Mouse (Mus musculus) adrenal gland, postnatal 14 days (tissue): Measurements from ENCODE around the gene Ache. TPM values are rescaled to one million over a fixed set of nuclear protein-coding genes. Genes with fewer than 3 reads are reported as not detected.
"Not testable (repeated sequence)": the region's sequence is repeated elsewhere in the genome, so short reads cannot be mapped to it uniquely, and the experiment has no call there.

Source experiments
- DNase-seq: peaks from one replicate; pipeline ENCODE4 v3.0.0; 2021; ENCODE audit warnings: mixed read lengths
- long read RNA-seq, 2 experiments: library from polyadenylated mRNA; stranded (forward); transcript quantifications; one replicate each; pipeline ENCODE4 v2.0.0; 2021
- total RNA-seq: library from RNA; stranded (reverse); gene quantifications from 2 replicates; pipeline ENCODE4 v1.2.3, GENCODE M21; 2021

Gene Ache
- total RNA-seq: 10.3 and 17.4 TPM in 2 replicates
- long read RNA-seq, experiment 1, transcript Ache-202 (5 exons, 2,176 nt): major isoform, 8 of 18 reads
- long read RNA-seq, experiment 1, transcript Ache-201 (5 exons, 2,186 nt): minor isoform, 5 of 18 reads
- long read RNA-seq, experiment 1, partial matches to known transcripts: 3 of 18 reads
- long read RNA-seq, experiment 1, other reads (novel, unspliced or antisense): 2 of 18 reads
- long read RNA-seq, experiment 2, transcript Ache-202 (5 exons, 2,176 nt): minor isoform, 5 of 17 reads
- long read RNA-seq, experiment 2, transcript Ache-201 (5 exons, 2,186 nt): major isoform, 10 of 17 reads
- long read RNA-seq, experiment 2, partial matches to known transcripts: 0 of 17 reads
- long read RNA-seq, experiment 2, other reads (novel, unspliced or antisense): 2 of 17 reads

DNA sequence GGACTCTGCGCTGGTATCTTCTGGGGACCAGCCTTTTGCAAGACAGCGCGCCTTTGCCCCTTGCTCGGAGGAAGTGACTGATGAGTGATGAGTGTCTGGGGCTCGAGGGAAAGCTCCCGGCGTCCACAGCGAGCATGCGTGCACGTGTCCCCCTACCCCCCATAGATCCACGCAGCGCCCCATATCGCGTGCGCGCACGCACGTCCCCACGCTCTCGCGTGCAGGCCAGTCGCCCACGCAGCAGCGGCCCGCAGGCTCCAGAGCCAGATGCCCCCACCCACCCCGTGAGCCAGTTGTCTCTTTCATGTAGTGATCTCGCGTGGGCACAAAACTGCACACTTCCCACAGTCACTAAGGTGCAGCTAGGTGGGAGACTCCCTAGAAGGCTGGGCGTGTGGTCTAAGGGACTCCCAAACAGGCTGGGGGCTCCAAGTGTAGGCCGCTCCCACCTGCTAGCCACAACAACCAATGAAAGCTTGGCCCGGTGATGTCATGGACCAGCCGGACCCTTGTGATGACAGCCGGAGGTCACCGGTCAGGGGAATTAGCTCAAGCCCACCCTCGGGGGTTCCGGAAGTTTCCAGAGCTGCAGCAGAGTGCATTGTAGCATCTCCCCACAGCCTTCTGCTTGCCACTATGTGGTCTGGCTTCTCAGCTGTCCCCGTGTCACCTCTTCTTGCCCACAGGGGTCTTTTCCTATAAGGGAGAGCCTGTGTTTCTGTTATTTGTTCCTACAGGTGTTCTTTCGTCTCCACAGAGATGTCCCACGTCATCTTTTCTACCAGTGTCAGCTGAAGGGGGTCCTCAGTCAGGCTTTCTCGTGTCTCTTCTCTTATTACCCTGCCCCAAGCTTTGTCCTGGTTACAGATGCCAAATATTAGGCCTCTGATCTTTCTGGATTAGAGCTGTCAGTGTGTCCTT, at the start of gene Ache:
TSS of gene Ache (plus strand) at position 488 of the 921 bp plus-strand sequence.
- peak; percentile 32 for DNase-seq

DNA sequence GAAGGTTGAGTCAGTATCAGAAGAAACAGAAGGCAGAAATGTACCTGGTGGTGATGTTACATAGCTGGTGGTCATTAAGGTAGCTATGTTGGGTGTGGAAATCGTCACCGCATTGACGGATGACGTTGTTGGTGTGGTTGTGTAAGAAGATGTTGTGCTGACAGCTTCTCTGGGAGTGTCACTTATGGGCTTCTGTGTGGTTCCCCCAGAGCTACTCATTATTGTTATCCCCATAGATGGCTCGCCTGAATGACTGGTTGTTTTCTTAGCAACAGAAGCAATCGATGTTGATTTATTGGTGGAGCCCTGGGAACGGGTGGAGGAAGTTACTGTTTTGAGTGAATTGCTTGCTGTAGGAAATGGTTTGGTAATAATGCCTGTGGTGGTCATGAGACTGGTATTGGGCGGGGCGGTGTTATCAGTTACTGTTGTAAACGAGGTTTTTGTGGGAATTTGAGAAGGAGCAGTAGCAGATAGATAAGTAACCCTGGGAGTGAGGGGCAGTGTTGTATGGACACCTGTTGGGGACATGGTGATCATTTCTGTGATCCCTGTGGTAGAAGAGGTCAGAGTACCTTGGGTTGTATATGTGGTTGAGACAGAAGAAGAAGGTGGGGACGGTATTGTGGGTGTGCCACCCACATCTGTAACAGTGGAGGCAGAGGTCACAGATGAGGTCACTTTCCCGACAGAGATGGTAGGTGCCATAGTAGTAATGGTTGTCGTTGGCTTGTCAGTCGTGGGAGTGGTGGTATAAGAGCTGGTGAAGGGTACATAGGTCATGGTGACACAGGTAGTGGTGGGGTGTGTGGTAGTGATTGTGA, 23.2 kb upstream of the Ache start:
- no peak for DNase-seq

DNA sequence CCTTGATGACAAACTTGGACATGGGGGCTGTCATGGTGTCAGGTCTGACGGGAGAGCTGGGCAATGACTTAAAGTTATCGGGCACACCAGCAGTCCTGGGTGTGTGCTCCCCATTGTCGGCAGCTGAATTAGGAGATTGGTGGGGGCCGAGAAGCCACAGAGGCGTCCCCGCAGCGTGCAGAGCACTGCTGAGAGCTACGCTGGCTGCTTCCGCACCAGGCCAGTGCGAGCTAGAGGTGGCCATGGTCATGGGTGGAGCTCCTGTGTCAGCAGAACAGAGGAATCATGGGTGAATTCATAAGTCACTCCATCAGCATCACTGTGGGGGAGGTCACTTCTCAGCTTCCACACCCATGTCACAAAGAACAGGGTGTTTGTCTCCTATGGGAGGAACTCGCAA, 22.5 kb upstream of the Ache start:
- DNase-seq: no peak

DNA sequence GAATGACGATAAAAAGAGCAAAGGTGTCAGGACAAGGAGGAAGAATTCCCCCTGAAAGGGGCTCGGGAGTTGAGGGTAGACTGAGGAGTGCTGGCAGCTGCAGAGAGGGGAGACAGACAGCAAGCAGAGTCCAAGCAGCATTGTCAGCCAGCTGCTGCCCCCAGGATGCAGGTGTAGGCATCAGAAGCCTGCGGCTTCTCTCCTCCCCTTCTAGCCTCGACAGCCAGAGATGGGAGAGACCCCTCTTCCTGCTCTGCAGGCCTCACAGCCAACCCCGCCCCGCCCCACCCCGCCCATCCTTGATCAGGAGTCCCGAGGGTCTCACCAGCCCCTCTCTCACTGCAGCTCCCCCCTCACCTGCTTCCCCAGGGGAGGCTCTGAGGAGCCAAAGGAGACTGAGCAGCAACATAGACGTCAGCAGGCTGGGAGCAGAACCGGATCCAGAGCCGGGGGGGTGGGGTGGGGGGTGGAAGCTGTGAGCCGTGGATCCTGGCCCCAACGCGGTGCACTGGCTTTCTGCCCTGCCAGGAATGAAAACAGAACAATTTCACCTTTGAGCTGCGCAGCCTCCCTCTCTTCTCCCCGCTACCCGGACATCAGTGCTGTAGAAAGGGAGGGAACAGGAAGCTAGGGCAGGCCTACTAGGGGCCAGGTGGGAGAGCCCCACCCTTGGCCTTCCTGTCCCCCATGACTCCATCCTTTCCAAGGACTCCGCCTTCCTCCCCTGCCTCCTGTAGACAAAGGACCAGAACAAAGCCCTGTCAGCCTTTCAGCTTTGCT, 19.0 kb upstream of the Ache start:
- peak; percentile 17 for DNase-seq

DNA sequence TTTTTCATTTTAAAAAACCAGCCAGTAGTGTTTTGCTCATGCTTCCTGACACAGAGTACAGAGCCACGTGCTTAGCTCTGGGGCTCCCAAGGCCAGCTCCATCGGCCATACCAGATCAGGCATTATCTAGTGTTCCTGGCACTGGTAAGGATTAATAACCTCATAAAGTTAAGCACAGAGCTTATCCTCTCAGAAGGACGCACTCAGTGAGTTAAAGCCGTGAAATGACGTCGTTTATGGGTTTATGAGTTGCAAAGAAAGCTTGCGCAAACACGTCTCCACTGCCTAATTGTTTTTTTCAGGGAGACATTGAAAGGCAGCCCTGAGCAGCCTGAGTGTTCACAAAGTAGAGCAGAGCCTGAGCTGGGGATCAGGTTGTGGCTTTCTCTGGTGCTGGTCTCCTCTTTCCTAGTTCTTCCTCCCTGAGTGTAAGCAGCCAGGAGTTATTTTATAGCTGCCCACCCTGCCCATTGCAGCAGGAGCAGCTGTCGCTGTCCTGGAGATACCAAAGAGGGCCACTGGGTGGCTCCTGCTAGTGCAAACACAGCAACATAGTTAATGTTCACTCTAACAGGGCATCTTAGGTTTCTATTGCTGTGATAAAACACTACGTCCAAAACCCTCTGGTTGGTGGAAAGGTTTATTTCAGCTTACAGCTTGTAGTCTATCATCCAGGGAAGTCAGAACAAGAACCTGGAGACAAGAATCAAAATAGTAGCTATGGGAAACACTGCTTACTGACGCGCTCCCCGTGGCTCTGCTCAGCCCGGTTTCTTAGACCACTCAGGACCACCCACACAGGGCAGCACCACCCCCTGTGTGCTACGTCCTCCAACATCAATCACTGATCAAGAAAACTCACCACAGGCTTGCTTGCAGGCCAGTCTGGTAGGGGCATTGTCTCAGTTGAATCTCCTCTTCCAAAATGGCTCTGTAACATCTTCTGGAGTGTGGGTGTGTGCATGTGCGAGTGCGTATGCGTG, 9.7 kb upstream of the Ache start:
- peak; percentile 60 for DNase-seq

DNA sequence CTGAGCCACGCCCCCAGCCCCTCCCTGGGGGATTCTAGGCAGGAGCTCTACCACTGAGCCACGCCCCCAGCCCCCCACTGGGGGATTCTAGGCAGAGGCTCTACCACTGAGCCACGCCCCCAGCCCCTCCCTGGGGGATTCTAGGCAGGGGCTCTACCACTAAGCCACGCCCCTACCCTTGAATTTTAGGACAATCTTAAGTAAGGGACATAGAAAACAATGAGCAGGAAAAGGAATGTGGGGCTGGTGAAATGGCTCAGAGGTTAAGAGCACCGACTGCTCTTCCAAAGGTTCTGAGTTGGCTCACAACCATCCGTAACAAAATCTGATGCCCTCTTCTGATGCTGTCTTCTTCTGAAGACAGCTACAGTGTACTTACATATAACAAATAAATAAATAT, 2.9 kb upstream of the Ache start:
- DNase-seq: not testable (repeated sequence)

DNA sequence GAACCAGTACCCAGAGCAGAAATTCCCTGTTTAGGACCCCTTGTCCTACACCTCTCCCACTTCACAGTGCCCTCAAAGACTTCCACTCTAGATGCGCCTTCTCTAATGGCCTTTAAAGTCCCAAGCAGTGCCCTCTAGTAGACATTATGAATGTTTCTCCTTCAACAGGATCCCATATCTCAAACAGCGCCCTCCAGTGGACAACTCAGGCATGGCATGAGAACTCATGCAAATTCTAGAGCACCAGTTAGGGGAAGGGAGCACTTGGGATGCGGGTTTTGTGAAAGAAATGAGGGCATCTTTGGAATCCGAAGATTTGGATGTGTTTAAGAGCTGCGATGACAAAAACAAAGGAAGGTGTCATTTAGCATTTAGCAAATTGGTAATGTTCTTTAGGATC, 2.3 kb upstream of the Ache start:
- peak; percentile 80 for DNase-seq

DNA sequence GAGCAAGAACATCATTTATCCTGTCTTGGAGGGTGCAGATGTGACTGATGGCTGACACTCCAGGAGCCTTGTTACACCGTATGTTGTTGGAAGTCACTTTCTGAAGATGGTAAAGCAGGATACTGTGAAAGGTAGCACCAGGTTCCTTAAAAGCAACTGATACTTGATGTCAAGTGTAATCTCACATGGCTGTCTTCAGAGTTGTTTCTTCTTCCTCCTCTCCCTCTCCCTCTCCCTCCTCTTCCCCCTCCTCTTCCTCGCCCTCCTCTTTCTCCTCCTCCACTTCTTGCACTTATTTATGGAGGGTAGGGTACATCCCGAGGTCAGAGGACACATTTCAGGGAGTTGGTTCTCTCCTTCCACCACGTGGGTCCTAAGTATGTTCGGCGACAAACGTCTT, 1.3 kb upstream of the Ache start:
- no peak for DNase-seq

DNA sequence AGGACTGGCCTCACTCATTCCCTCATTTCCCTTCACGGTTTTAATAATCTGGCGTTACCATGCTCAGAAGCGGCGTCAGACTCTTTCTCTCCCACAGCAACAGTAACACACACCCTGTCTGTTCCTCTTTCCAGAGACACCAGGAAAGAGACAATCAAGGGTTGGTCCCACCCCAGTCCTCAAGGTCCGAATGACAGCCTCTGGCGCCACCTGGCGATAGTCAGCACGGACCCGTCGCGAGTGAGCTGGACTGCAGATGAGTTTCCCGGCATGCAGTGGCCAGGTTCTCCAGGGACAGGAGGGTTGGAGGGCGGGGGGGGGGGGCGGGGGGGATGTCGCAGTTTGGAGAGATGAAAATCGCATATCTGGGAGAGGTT, 676 bp upstream of the Ache start:
- peak; percentile 93 for DNase-seq

DNA sequence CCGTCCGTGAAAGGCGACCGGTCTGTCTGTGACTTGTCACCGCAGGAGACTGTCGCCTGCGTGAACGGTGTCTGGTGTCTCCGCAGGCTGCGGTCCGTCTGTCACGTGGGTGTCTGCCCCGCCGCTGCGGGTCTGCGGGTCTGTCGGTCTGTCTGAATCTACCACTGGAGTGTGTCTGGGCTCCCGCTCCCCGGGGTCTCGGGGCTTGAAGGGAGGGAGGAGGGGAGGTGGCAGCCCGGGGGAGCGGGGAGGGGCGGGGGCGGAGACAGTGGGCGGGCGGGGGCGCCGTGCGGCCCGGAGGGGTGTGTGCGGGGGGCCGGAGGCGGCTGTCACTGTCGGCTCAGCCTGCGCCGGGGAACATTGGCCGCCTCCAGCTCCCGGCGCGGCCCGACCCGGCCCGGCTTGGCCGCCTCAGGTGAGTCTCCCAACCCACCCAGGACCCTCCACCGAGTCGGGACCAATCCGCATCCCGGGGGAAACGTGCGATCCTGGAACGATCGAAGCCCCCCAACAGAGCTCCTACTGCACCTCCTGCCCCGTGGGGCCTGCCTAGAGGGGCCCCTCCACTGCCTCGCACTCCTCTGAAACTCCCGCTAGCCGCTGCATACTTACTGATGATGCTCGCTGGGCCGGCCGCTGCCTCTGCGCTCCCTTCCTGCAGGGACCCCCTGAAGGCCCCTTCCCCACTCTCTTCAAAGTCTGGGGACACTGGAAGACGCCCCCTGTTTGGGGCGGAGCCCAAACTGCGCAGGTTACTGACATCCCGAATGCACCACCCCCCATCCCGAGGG, 829 bp downstream of the Ache start:
- peak; percentile 32 for DNase-seq

DNA sequence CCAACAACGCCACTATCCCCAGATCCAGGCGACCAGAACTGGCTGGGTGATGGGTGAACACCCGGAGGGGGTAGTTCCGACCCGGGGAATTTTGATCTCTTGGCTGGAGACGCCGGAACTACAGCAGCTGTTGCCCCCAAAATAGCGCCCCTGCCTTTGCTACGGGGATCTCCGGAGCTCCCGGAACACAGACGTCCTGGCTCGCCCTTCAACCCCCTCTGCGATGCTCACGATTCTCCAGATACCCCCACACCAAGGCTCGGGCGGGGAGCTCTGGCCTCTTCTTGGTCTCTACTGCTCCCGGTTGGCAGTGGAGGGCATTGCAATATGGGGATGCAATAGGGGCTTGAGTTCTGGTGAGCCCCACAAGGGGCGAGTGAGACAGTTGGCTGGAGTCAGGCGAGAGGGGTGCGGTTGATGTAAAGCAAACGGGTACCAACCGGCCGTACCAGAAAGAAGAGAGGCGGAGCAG, 1.7 kb downstream of the Ache start:
- peak; percentile 57 for DNase-seq

DNA sequence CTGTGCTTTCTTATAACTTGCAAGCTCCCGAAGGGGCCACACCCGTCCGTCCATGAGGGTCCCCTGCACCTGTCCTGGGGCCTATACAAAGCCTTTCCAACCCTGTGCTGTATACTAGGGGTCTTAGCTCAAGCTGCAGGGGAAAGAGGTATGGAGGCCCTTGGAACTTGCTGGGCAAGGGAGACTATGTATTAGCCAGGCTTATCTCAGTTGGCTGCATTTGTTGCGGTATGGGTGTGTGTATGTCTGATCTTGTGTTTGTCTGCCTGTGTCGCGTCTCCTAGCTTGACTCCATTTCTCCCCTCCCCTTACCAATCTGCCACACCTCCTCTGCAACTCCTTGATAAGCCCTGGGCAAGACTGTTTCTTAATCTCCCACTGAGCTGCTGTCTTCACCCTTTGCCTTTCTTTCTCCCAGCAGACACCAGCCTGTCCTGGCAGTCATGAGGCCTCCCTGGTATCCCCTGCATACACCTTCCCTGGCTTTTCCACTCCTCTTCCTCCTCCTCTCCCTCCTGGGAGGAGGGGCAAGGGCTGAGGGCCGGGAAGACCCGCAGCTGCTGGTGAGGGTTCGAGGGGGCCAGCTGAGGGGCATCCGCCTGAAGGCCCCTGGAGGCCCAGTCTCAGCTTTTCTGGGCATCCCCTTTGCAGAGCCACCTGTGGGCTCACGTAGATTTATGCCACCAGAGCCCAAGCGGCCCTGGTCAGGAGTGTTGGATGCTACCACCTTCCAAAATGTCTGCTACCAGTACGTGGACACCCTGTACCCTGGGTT, 2.5 kb downstream of the Ache start:
- no peak for DNase-seq

DNA sequence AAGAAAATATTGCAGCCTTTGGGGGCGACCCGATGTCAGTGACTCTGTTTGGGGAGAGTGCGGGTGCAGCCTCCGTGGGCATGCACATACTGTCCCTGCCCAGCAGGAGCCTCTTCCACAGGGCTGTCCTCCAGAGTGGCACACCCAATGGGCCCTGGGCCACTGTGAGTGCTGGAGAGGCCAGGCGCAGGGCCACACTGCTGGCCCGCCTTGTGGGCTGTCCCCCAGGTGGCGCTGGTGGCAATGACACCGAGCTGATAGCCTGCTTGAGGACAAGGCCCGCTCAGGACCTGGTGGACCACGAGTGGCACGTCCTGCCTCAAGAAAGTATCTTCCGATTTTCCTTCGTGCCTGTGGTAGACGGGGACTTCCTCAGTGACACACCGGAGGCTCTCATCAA, 3.4 kb downstream of the Ache start:
- DNase-seq: peak; percentile 82

DNA sequence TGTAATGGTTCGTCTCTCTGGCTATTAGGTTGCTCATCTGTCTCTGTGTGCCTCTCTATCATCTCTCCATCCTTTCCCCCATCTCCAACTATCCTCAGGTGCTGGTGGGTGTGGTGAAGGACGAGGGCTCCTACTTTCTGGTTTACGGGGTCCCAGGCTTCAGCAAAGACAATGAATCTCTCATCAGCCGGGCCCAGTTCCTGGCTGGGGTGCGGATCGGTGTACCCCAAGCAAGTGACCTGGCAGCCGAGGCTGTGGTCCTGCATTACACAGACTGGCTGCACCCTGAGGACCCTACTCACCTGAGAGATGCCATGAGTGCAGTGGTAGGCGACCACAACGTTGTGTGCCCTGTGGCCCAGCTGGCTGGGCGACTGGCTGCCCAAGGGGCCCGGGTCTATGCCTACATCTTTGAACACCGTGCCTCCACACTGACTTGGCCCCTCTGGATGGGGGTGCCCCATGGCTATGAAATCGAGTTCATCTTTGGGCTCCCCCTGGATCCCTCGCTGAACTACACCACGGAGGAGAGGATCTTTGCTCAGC, 4.1 kb downstream of the Ache start:
- DNase-seq: no peak

DNA sequence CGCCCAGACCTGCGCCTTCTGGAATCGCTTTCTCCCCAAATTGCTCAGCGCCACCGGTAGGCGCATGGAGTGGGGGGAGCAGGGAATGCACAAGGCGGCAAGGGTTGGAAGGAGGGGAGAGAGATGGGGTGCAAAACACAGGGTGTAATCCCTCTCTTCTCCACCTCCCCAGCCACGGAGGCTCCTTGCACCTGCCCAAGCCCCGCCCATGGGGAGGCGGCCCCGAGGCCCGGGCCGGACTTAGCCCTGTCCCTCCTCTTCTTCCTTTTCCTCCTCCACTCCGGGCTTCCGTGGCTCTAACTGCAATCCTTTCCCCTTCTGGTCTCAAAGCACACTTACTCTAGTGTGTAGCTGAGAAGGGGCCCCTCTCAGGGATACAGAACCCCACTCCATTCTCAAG, 6.0 kb downstream of the Ache start:
- peak; percentile 91 for DNase-seq

DNA sequence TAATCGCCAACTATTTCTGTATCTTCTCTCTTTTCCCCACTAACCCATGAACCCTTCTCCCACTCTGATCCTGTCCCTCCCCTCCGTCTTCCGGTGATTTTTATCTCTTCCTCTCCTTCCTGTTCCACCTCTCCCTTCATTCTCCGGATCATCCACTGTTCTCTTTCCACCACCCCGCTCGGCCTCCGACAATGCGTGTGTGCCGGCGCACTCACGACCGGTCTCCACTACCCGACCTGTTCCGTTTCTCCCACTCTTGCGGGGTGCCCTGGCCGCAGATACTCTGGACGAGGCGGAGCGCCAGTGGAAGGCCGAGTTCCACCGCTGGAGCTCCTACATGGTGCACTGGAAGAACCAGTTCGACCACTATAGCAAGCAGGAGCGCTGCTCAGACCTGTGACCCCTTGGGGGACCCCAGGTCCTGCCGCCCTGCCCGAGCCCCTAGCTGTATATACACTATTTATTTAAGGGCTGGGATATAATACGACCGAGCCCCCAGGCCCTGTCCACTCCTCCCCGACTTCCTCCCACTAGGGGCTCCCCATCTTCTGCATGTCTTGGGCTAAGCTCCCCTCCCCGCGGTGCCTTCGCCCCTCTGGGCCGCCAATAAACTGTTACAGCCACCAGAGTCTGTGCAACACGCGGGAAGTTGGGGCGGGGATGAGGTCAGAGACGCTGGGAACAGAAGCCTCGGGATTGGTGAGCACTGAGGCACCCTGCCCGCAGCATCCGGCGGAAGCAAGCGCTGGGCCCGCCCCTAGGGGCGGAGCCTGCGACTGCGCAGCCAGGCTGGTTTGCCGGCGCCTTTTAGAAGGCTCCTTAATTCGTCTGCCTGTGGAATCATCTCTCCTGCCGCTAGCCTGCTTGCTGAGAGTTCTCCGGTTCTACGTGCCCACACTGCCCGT, 6.8 kb downstream of the Ache start, which contains the start of gene Ufsp1:
TSS of gene Ufsp1 (plus strand) at position 791 of the 905 bp plus-strand sequence.
- DNase-seq: peak; percentile 98

DNA sequence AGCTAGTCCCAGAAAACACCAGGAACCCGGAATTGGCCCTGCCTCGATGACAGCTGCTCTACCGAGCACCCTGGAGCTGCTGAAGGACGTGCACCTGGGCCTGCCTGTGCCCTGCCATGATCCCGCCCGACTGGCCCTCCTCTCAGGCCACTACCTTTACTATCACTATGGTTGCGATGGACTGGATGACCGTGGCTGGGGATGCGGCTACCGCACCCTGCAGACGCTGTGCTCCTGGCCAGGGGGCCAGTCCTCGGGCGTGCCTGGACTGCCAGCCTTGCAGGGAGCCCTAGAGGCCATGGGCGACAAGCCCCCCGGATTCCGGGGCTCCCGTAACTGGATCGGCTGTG, 7.4 kb downstream of the Ache start:
- no peak for DNase-seq
